Comparison of ENCODE assay signal across 9 mouse cellular contexts in the genomic region with DNA sequence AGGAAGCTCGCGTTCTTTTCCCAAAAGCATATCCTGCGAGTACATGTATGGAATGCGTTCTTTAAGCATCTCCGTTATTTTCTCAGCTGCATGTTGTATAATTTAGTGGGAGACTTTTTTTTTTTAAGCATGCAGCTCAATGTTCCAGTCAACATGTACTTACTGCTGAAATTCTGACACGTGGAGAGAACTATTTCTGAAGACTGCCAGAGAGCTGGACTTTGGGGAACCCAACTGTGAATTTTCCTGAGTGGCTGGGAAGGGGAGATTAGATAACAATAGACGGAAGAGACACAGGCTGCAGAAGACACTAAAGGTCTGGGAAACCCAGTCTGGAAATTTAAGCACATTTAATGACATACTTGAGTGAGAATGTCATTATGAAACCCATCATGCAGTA. TPM values are rescaled to one million over a fixed set of nuclear protein-coding genes. Genes with fewer than 3 reads are reported as not detected.
DNase-seq lines count a peak whose midpoint lies in the region; ATAC-seq and TF ChIP-seq lines count a peak whose summit lies in the region.
"Had no signal": no experiment of that assay in that cellular context is flagged by ENCODE, and none has a peak within 500 bp of the region (broad histone marks: within the 10 kb centered on the region; RNA-seq: fewer than 3 reads in every experiment).

No protein-coding gene starts in this region.

- H3K27ac ChIP-seq in gastrocnemius, adult 2 months: peak overlapping the region; percentile 94
- no peak overlapping the region for H3K27ac ChIP-seq in lung, embryonic 15.5 days
- H3K27ac ChIP-seq in liver, embryonic 12.5 days: peak overlapping the region; percentile 96
- 0 out of 2 replicates have a peak overlapping the region, but pooled peaks have one; percentile 8 for H3K27ac ChIP-seq in small intestine, adult 2 months (ENCODE audit: insufficient read depth, low read depth, low read length)
- H3K27ac ChIP-seq: kidney, postnatal 0 days had no signal

- 38% methylated on average over 7 of the region's 7 CpGs for WGBS in lung, embryonic 15.5 days
- WGBS in liver, embryonic 12.5 days (ENCODE audit: insufficient replicate concordance): 18% methylated on average over 7 of the region's 7 CpGs
- 42% methylated on average over 7 of the region's 7 CpGs for WGBS in small intestine, adult 2 months

- H3K4me3 ChIP-seq in gastrocnemius, adult 2 months: peak overlapping the region; percentile 95
- H3K4me3 ChIP-seq in lung, embryonic 15.5 days: no peak overlapping the region
- H3K4me3 ChIP-seq in liver, embryonic 12.5 days: peak overlapping the region; percentile 99
- H3K4me3 ChIP-seq in small intestine, adult 2 months (ENCODE audit: low read depth, low read length): no peak overlapping the region

- TF ChIP-seq CTCF in gastrocnemius, adult 2 months (IDR thresholded peaks at IDR 0.05): no peak
- no peak for TF ChIP-seq CTCF in small intestine, adult 2 months (IDR thresholded peaks at IDR 0.05; ENCODE audit: extremely low read depth, insufficient read length, insufficient replicate concordance, low read depth, low read length)

- intact Hi-C loops in gastrocnemius, adult 2 months (cut with DNase I): no loop called here
- intact Hi-C loops in gastrocnemius, postnatal 36 days (cut with DNase I): loop anchor here (5.0 kb wide), 1 partner anchor 291 kb away; no protein-coding TSS in a partner anchor

- peaks cover 16% of the 10 kb centered on the region for H3K27me3 ChIP-seq in lung, embryonic 15.5 days
- H3K27me3 ChIP-seq in liver, embryonic 12.5 days (replicated peaks): no peaks in the 10 kb centered on the region
- no peaks in the 10 kb centered on the region for H3K27me3 ChIP-seq in small intestine, adult 2 months (ENCODE audit: control insufficient read depth, insufficient read depth, low read length)

- H3K36me3 ChIP-seq in lung, embryonic 15.5 days: no peaks in the 10 kb centered on the region
- H3K36me3 ChIP-seq in liver, embryonic 12.5 days: peaks cover 14% of the 10 kb centered on the region
- no peaks in the 10 kb centered on the region for H3K36me3 ChIP-seq in small intestine, adult 2 months (ENCODE audit: control insufficient read depth, insufficient read depth, low read length)

- TF ChIP-seq POLR2A in small intestine, adult 2 months (IDR thresholded peaks at IDR 0.05; ENCODE audit: low read depth, low read length): no peak

- peaks cover 39% of the 10 kb centered on the region for H3K4me1 ChIP-seq in lung, embryonic 15.5 days
- H3K4me1 ChIP-seq in liver, embryonic 12.5 days: peaks cover 57% of the 10 kb centered on the region
- peaks cover 9% of the 10 kb centered on the region for H3K4me1 ChIP-seq in small intestine, adult 2 months (ENCODE audit: control insufficient read depth, insufficient read depth, insufficient read length, low read length)

- no peak for ATAC-seq in lung, embryonic 15.5 days (ENCODE audit: borderline replicate concordance, extremely low read depth, low FRiP score, low TSS enrichment)
- ATAC-seq in liver, embryonic 12.5 days: no peak

- DNase-seq in gastrocnemius, adult 2 months: no peak
- DNase-seq in gastrocnemius, postnatal 36 days: no peak
- no peak for DNase-seq in lung, postnatal 25 days (ENCODE audit: low spot score)
- no peak for DNase-seq in kidney, postnatal 25 days
- no peak for DNase-seq in thymus, adult 18-20 months

- H3K9me3 ChIP-seq in lung, embryonic 15.5 days: no peaks in the 10 kb centered on the region
- H3K9me3 ChIP-seq in liver, embryonic 12.5 days (replicated peaks): no peaks in the 10 kb centered on the region

- H3K4me2 ChIP-seq in lung, embryonic 15.5 days: peak overlapping the region; percentile 84; the same call in 1 of the 2 replicates
- H3K4me2 ChIP-seq in liver, embryonic 12.5 days: peak overlapping the region; percentile 81

- no peak overlapping the region for H3K9ac ChIP-seq in lung, embryonic 15.5 days
- H3K9ac ChIP-seq in liver, embryonic 12.5 days: peak overlapping the region; percentile 100

RNA-seq across cellular contexts. Expression of gene Slc22a23, which starts 1.3 kb away (rescaled TPM):
- 10 to 100 TPM in 1 of 2 experiments, 1 to 10 TPM in 1; 8.8 to 15.3 TPM for total RNA-seq in gastrocnemius, adult 2 months (2021)
- total RNA-seq in gastrocnemius, postnatal 36 days (2021): 10 to 100 TPM in 1 of 2 experiments, 1 to 10 TPM in 1; 8.5 to 10.2 TPM
- 4.1 and 4.4 TPM in 2 replicates for polyA plus RNA-seq in lung, embryonic 15.5 days (2015; fragmentation: Nextera tagmentation; extraction: Ambion mirVana)
- polyA plus RNA-seq in liver, embryonic 12.5 days (2016; fragmentation: Nextera tagmentation; extraction: Ambion mirVana): 12.8 and 13.8 TPM in 2 replicates
- polyA plus RNA-seq in small intestine, adult 2 months (2012; rRNA removed): 25.9 and 52.9 TPM in 2 replicates

Comparison
In these comparisons a context has a peak if more than half of its experiments do, and no peak if none do; other contexts are left out.
1. H3K4me3 ChIP-seq: peak in gastrocnemius, adult 2 months (single experiment) and liver, embryonic 12.5 days (single experiment); none in lung, embryonic 15.5 days (single experiment) and small intestine, adult 2 months (single experiment).